Mouse (Mus musculus): ENCODE results near the gene Olfr1221.
"Not testable (repeated sequence)": the region's sequence is repeated elsewhere in the genome, so short reads cannot be mapped to it uniquely, and the experiment has no call there.

The Olfr1221 gene

GRCm38 (mm10) chr2:89117183-89117582 lies at the start of gene Olfr1221:
Gene Olfr1221, minus strand, starts transcription at chr2:89117283.
- DNase-seq = no peak

GRCm38 (mm10) chr2:89164711-89165110 lies 47.6 kb upstream of the Olfr1221 start:
- not testable (repeated sequence) for DNase-seq

GRCm38 (mm10) chr2:89163991-89164390 lies 46.9 kb upstream of the Olfr1221 start, which contains the start of gene Olfr1224-ps1:
Gene Olfr1224-ps1, minus strand, starts transcription at chr2:89164091.
- not testable (repeated sequence) for DNase-seq

- DNase-seq = no peak
These were observed 34.4 kb upstream of the Olfr1221 start, which contains the start of gene Olfr1223 for GRCm38 (mm10) chr2:89151460-89151859. Gene Olfr1223, minus strand, starts transcription at chr2:89151560.

- DNase-seq = no peak
These were observed 15.9 kb upstream of the Olfr1221 start, which contains the start of gene Olfr1222 for GRCm38 (mm10) chr2:89132954-89133353. Gene Olfr1222, minus strand, starts transcription at chr2:89133054.

- no peak for DNase-seq
These were observed 10.3 kb downstream of the Olfr1221 start, which contains the start of gene Olfr1220 for GRCm38 (mm10) chr2:89106735-89107134. Gene Olfr1220, minus strand, starts transcription at chr2:89106835.

GRCm38 (mm10) chr2:89105651-89106050 lies 11.4 kb downstream of the Olfr1221 start:
- no peak for DNase-seq

GRCm38 (mm10) chr2:89093848-89094247 lies 23.2 kb downstream of the Olfr1221 start:
- DNase-seq = no peak

- DNase-seq = no peak
These were observed 33.7 kb downstream of the Olfr1221 start, which contains the start of gene Olfr1219 for GRCm38 (mm10) chr2:89083413-89083812. Gene Olfr1219, minus strand, starts transcription at chr2:89083513.

GRCm38 (mm10) chr2:89081487-89081886 lies 35.6 kb downstream of the Olfr1221 start:
- DNase-seq = no peak

- no peak for DNase-seq
These were observed 56.0 kb downstream of the Olfr1221 start, which contains the start of gene Olfr1218 for GRCm38 (mm10) chr2:89061087-89061486. Gene Olfr1218, minus strand, starts transcription at chr2:89061187.
